Mouse (Mus musculus) liver, embryonic 15.5 days (tissue): ENCODE measurements around the gene Agap2. TPM values are rescaled to one million over a fixed set of nuclear protein-coding genes. Genes with fewer than 3 reads are reported as not detected.
A peak's percentile ranks its signal among the peaks of the same experiment; 100 is the strongest.
"Not testable (repeated sequence)": the region's sequence is repeated elsewhere in the genome, so short reads cannot be mapped to it uniquely, and the experiment has no call there.

Source experiments
- ATAC-seq: fragments of 200-750 bp; cut with Nextera tagmentation; 2 replicates; pipeline ENCODE4 v1.8.0; 2017; ENCODE audit warnings: moderate number of reproducible peaks, mild to moderate bottlenecking, moderate library complexity; ENCODE audit not compliant: insufficient read depth
- H3K27ac ChIP-seq: fragments of 300-500 bp; sonication (generic); replicated peaks from 2 replicates; pipeline ENCODE4 v1.5.1; 2015; ENCODE audit warnings: mild to moderate bottlenecking, inconsistent platforms
- H3K27me3 ChIP-seq: fragments of 300-500 bp; sonication (generic); 2 replicates; pipeline ENCODE4 v1.6.1; 2015; ENCODE audit warnings: mild to moderate bottlenecking, inconsistent platforms
- H3K36me3 ChIP-seq: fragments of 300-500 bp; sonication (generic); replicated peaks from 2 replicates; pipeline ENCODE4 v1.6.1; 2015; ENCODE audit warnings: moderate library complexity, mild to moderate bottlenecking, inconsistent platforms
- H3K4me1 ChIP-seq: fragments of 300-500 bp; sonication (generic); replicated peaks from 2 replicates; pipeline ENCODE4 v1.6.1; 2015; ENCODE audit warnings: inconsistent platforms
- H3K4me2 ChIP-seq: fragments of 300-500 bp; sonication (generic); 2 replicates; pipeline ENCODE4 v1.6.1; 2015; ENCODE audit warnings: moderate library complexity, mild to moderate bottlenecking, inconsistent platforms
- H3K4me3 ChIP-seq: fragments of 300-500 bp; sonication (generic); replicated peaks from 2 replicates; pipeline ENCODE4 v1.5.1; 2015; ENCODE audit warnings: mild to moderate bottlenecking, inconsistent platforms
- H3K9ac ChIP-seq: fragments of 300-500 bp; sonication (generic); 2 replicates; pipeline ENCODE4 v1.6.1; 2015; ENCODE audit warnings: moderate library complexity, mild to moderate bottlenecking, inconsistent platforms
- H3K9me3 ChIP-seq: fragments of 300-500 bp; sonication (generic); replicated peaks from 2 replicates; pipeline ENCODE4 v1.6.1; 2016; ENCODE audit warnings: inconsistent platforms
- WGBS: fragments of 180-500 bp; shearing (Covaris S2); methylation state at CpG from one replicate; pipeline ENCODE4 v1.1.7; 2015; ENCODE audit warnings: mixed read lengths; ENCODE audit not compliant: insufficient replicate concordance; 5-methylcytosine and 5-hydroxymethylcytosine counted together
- polyA plus RNA-seq: library from polyadenylated mRNA; unstranded; fragments of >200 nt; fragmentation: Nextera tagmentation; extraction: Ambion mirVana; gene quantifications from 2 replicates; pipeline ENCODE4 v1.2.1, GENCODE M21; 2015

Gene Agap2
- polyA plus RNA-seq, 1 experiment from 2014 or later = 0.67 TPM

GRCm38 (mm10) chr10:127068360-127069038 is 6.6 kb upstream of the Agap2 start:
- ATAC-seq = no peak

GRCm38 (mm10) chr10:127069281-127070189 is 5.5 kb upstream of the Agap2 start:
- peak overlapping the region; percentile 67 for H3K4me3 ChIP-seq
- peak overlapping the region; percentile 85 for H3K4me2 ChIP-seq
- ATAC-seq = peak; percentile 16; the same call in 1 of the 2 replicates
- H3K4me1 ChIP-seq = peaks cover 62% of the 10 kb centered on the region
- H3K36me3 ChIP-seq = peaks cover 37% of the 10 kb centered on the region
- H3K27me3 ChIP-seq = no peaks in the 10 kb centered on the region
- peak overlapping the region; percentile 66 for H3K27ac ChIP-seq
- 6% methylated on average over 30 of the region's 30 CpGs for whole genome bisulfite sequencing
- H3K9me3 ChIP-seq = no peaks in the 10 kb centered on the region
- H3K9ac ChIP-seq = peak overlapping the region; percentile 60

More at GRCm38 (mm10) chr10:127068360-127069038, 6.6 kb upstream of the Agap2 start:
- H3K4me2 ChIP-seq = peak overlapping the region; percentile 85
- no peak overlapping the region for H3K9ac ChIP-seq
- 41% methylated on average over 9 of the region's 9 CpGs for WGBS
- H3K27me3 ChIP-seq = no peaks in the 10 kb centered on the region
- peak overlapping the region; percentile 66 for H3K27ac ChIP-seq
- peak overlapping the region; percentile 67 for H3K4me3 ChIP-seq
- H3K4me1 ChIP-seq = peaks cover 72% of the 10 kb centered on the region
- H3K9me3 ChIP-seq = no peaks in the 10 kb centered on the region
- H3K36me3 ChIP-seq = peaks cover 37% of the 10 kb centered on the region

DNA sequence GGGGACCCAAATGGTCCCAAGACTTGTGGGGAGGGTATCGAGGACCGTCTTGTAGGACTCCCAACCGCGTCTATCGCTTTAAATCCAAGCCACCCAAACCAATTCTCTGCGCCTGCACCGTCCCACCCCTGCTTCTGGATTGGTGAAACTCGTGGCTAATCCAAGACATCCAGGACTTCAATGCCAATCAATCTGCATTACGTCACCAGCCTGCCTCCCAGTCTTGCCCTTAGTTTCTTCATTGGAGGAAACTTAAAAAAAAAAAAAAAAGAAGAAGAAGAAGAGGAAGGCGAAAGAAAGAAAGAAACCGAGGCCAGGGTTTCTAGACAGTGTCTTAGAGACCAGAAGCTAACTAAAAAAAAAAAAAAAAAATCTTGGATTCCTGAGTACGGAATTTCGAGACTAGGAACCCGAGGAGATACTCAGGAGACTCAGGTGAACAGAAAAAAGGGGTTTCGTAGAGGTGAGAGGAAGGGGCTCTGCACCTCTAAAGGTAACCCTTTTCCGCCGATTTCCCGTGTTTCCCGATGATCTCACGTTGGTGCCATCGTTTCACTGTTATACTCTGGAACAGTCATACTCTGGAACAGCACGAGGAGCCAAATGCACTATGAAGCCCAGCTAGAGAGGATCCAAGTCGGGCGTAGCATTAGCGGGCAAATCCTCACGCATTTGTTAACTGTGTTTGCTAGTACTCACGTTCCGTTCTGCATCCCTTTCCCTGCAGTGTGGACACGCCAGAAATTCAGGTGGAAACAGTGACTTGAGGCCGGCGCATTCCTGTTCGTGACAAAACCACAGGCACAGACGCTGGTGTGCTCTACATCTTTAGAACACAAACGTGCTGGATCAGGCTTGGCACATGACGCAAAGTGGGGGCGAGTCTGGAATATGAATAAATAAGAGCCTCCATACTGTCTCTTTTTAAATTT is 4.6 kb upstream of the Agap2 start, which contains the start of gene Tspan31:
Tspan31 (minus strand) TSS at position 75 of the 932 bp plus-strand sequence.
- no peaks in the 10 kb centered on the region for H3K9me3 ChIP-seq
- peak within 1 kb of the TSS; percentile 67 for H3K4me3 ChIP-seq
- H3K36me3 ChIP-seq = peaks cover 29% of the 10 kb centered on the region
- peak; percentile 84 for ATAC-seq
- H3K4me1 ChIP-seq = peaks cover 58% of the 10 kb centered on the region
- no peaks in the 10 kb centered on the region for H3K27me3 ChIP-seq
- H3K4me2 ChIP-seq = peak within 1 kb of the TSS; percentile 85
- H3K9ac ChIP-seq = peak within 1 kb of the TSS; percentile 64
- peak within 1 kb of the TSS; percentile 66 for H3K27ac ChIP-seq
- WGBS = 1% methylated on average over 36 of the region's 36 CpGs

DNA sequence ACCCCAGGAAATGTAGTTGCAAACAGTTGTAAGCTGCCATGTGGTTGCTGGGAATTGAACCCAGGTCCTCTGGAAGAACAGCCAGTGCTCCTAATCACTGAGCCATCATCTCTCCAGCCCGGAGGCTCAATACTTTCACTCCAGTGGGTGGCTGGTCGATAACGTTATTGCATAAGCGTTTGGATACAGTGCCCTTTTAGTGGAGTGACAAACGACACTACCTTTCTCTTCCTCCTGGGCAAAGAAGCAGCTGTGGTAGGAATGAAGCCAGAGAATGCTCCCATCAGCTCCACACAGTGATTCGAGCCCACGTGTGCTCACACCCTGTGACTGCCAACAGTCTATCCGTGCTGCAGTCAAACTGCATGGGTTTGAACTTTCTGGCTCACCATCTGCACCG is 3.9 kb upstream of the Agap2 start:
- Histone ChIP-seq H3K4me1 (peaks cover 58% of the 10 kb centered on the region), H3K27ac (0 out of 2 replicates have a peak overlapping the region, but pooled peaks have one; percentile 60), H3K9ac (no peak overlapping the region; the same call in 1 of the 2 replicates), H3K9me3 (no peaks in the 10 kb centered on the region), H3K4me2 (peak overlapping the region; percentile 85), H3K36me3 (peaks cover 21% of the 10 kb centered on the region), H3K4me3 (peak overlapping the region; percentile 67), H3K27me3 (no peaks in the 10 kb centered on the region)
- WGBS = 51% methylated on average over 9 of the region's 9 CpGs
- no peak for ATAC-seq

DNA sequence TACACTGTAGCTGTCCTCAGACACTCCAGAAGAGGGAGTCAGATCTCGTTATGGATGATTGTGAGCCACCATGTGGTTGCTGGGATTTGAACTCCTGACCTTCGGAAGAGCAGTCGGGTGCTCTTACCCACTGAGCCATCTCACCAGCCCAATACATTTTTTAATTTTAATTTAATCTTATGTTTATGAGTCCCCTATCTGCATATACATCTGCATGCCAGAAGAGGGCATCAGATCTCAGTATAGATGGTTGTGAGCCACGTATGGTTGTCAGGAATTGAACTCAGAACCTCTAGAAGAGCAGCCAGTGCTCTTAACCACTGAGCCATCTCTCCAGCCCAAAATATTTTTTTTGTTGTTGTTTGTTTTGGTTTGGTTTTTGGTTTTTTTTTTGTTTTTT is 2.8 kb upstream of the Agap2 start:
- H3K4me2 ChIP-seq, H3K9ac ChIP-seq, H3K4me3 ChIP-seq, ATAC-seq, H3K27me3 ChIP-seq, H3K27ac ChIP-seq, H3K9me3 ChIP-seq: not testable (repeated sequence)
- Histone ChIP-seq H3K36me3 (peaks cover 10% of the 10 kb centered on the region), H3K4me1 (peaks cover 59% of the 10 kb centered on the region)
- WGBS = 74% methylated on average over 4 of the region's 4 CpGs

- H3K4me1 ChIP-seq = peaks cover 57% of the 10 kb centered on the region
- ATAC-seq = not testable (repeated sequence)
Measured at GRCm38 (mm10) chr10:127072969-127073368, 2.1 kb upstream of the Agap2 start.

GRCm38 (mm10) chr10:127073981-127074380 is 1.1 kb upstream of the Agap2 start:
- H3K9ac ChIP-seq = no peak overlapping the region
- WGBS = 87% methylated on average over 1 of the region's 1 CpGs
- H3K9me3 ChIP-seq = no peaks in the 10 kb centered on the region
- H3K27ac ChIP-seq = no peak overlapping the region
- no peaks in the 10 kb centered on the region for H3K36me3 ChIP-seq
- H3K4me3 ChIP-seq = no peak overlapping the region
- H3K4me2 ChIP-seq = no peak overlapping the region
- ATAC-seq = no peak
- H3K4me1 ChIP-seq = peaks cover 57% of the 10 kb centered on the region
- peaks cover 20% of the 10 kb centered on the region for H3K27me3 ChIP-seq

More at GRCm38 (mm10) chr10:127072969-127073368, 2.1 kb upstream of the Agap2 start:
- H3K36me3 ChIP-seq, H3K9me3 ChIP-seq, H3K9ac ChIP-seq, H3K4me3 ChIP-seq, H3K27ac ChIP-seq, H3K4me2 ChIP-seq: not testable (repeated sequence)
- 62% methylated on average over 2 of the region's 2 CpGs for WGBS
- peaks cover 10% of the 10 kb centered on the region for H3K27me3 ChIP-seq

- WGBS = 17% methylated on average over 8 of the region's 8 CpGs
- Histone ChIP-seq H3K27me3 (peaks cover 37% of the 10 kb centered on the region), H3K9me3 (no peaks in the 10 kb centered on the region), H3K36me3 (no peaks in the 10 kb centered on the region), H3K9ac (no peak overlapping the region), H3K4me1 (peaks cover 62% of the 10 kb centered on the region), H3K27ac (no peak overlapping the region), H3K4me3 (peak overlapping the region; percentile 42), H3K4me2 (peak overlapping the region; percentile 52)
- no peak for ATAC-seq
Measured at GRCm38 (mm10) chr10:127075651-127076050, 567 bp downstream of the Agap2 start.

DNA sequence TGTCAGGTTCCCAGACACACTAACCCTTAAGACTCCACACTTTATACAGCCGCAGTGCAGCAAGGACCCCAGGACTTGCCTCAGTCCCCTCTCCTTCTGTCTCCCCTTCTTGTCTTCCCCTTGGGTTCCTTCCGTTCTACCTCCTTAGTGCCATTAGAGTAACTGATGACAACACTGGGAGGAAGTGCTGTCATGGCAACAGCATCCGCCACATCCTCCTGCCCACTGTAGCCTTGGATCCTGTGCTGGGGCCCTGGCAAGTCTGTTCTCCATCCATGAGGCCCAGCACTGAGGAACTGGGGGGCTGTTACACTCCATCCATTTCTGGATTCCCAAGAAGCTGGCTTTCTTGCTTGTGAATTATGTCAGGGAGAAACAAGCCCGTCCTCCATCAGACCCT is 998 bp downstream of the Agap2 start:
- no peaks in the 10 kb centered on the region for H3K36me3 ChIP-seq
- H3K9me3 ChIP-seq = no peaks in the 10 kb centered on the region
- 20% methylated on average over 4 of the region's 4 CpGs for WGBS
- no peak for ATAC-seq
- peaks cover 41% of the 10 kb centered on the region for H3K27me3 ChIP-seq
- H3K27ac ChIP-seq = no peak overlapping the region
- H3K4me3 ChIP-seq = peak overlapping the region; percentile 42
- H3K9ac ChIP-seq = no peak overlapping the region
- H3K4me1 ChIP-seq = peaks cover 61% of the 10 kb centered on the region
- H3K4me2 ChIP-seq = peak overlapping the region; percentile 52

- WGBS = 62% methylated on average over 10 of the region's 10 CpGs
- Histone ChIP-seq H3K4me3 (no peak overlapping the region), H3K4me2 (no peak overlapping the region), H3K4me1 (peaks cover 69% of the 10 kb centered on the region), H3K36me3 (no peaks in the 10 kb centered on the region), H3K27ac (no peak overlapping the region), H3K9ac (no peak overlapping the region), H3K27me3 (peaks cover 54% of the 10 kb centered on the region), H3K9me3 (no peaks in the 10 kb centered on the region)
- no peak for ATAC-seq
Measured at GRCm38 (mm10) chr10:127077515-127077914, 2.4 kb downstream of the Agap2 start.
